Mouse (Mus musculus): ENCODE measurements around the gene 1700023F06Rik. TPM values are rescaled to one million over a fixed set of nuclear protein-coding genes. Genes with fewer than 3 reads are reported as not detected.

Gene 1700023F06Rik
- total RNA-seq, 2 experiments from 2014 or later, result not detected

DNA sequence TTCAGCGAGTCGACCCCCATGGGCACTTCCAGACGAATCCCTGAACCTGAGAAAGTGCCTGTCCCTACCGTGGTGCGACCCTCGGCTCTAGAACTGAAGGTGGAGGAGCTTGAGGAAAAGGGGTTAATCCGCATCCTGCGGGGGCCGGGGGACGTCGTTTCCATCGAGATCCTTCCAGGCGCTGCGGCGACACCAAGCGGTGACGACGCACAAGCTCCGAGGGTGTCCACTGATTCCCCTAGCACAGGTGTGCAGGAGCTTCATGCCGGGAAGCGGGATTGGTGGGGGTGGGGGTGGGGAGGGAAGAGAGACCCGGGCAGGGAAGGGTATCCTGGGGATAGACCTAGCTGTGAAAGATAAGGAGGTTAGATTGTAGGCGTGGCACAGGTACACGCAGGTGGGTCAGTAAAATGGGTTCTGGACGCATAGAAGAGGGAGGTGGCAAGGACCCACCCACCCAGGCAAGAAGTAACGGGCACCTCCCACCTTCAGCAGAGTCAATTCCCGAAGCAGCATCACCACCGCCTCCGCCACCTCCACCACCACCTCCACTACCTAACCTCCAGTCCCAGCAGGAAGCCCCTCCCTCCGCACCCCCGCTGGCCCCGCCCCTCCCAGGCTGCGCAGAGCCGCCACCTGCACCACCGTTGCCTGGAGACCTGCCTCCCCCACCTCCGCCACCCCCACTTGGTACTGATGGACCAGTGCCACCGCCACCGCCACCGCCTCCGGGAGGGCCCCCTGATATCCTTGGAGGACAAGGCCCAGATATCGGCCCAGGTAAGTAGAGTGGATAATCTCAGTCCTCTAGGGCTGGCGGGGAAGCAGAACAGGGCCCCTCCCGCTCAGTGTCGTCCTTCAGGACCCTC, 15.2 kb downstream of the 1700023F06Rik start:
- intact Hi-C loops (cut with DNase I), result no loop called here
- peak in 1 of 2 experiments; percentile 49 for DNase-seq

- no peak for DNase-seq
- intact Hi-C loops (cut with DNase I), result no loop called here
Observed at GRCm38 (mm10) chr11:103192230-103192955, 16.0 kb downstream of the 1700023F06Rik start.

DNA sequence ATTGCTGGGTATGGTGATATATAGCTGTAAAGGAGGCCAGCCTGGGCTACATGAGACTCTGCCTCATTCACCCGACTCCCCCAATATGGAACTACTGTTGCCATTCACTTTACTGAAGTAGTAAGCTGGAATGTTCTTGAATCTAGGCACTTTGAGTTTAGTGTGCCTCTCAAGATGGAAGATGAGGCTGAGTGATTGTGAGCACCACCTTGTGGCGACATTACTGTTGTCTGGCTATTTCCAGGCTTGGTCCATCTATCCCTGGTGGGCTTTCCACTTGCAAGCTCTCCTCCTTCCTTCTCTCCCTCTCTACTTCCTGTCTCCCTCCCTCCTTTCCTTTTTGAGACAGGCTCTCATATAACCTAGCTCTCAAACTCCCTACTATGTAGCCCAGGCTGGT, 23.5 kb downstream of the 1700023F06Rik start:
- intact Hi-C loops (cut with DNase I), result loop anchor here (2.0 kb wide), 1 partner anchor 16 kb away; no protein-coding TSS in a partner anchor
- DNase-seq, result peak; percentile 68 to 76

DNA sequence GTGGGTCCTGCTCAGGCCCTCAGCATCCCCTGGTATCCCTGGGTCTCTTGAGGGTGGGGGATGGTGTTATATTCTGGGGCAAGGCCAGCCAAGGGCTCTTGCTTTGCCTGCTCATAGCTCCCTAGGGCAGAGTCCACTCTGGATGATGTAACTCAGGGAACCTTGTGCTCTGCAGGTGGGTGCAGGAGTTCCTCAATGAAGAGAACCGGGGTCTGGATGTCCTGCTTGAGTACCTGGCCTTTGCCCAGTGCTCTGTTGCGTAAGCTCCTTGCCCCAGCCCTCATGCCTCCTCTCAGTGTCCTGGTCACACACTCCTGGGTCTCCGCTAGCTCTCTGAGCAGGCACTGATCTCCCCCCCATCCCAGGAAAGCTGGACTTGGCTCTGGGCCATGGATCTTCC, 26.4 kb downstream of the 1700023F06Rik start:
- intact Hi-C loops (cut with DNase I), result no loop called here
- DNase-seq, result no peak

DNA sequence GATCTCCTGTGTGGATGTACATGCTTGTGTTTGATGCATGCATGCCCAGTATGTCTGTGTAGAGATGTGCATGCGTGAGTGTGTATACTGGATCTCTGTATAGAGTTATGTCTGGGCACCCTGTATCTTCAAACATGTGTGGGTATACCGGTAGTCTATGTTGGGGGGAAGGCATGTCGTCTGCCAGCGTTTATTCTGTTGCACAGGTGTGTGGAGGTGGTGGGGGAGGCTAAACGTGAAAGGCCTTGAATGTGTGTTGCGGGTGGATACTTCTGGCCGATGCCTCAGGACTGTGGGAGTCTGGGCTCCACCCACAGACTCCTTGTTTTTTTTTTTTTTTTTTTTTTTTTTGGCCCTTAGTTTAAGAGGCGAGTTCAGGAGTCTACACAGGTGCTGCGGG, 27.0 kb downstream of the 1700023F06Rik start:
- intact Hi-C loops (cut with DNase I), result no loop called here
- DNase-seq, result no peak

GRCm38 (mm10) chr11:103180426-103180825, 27.9 kb downstream of the 1700023F06Rik start:
- no peak for DNase-seq
- intact Hi-C loops (cut with DNase I), result no loop called here

- intact Hi-C loops (cut with DNase I), result no loop called here
- DNase-seq, result no peak
Observed at GRCm38 (mm10) chr11:103178748-103179147, 29.6 kb downstream of the 1700023F06Rik start.

DNA sequence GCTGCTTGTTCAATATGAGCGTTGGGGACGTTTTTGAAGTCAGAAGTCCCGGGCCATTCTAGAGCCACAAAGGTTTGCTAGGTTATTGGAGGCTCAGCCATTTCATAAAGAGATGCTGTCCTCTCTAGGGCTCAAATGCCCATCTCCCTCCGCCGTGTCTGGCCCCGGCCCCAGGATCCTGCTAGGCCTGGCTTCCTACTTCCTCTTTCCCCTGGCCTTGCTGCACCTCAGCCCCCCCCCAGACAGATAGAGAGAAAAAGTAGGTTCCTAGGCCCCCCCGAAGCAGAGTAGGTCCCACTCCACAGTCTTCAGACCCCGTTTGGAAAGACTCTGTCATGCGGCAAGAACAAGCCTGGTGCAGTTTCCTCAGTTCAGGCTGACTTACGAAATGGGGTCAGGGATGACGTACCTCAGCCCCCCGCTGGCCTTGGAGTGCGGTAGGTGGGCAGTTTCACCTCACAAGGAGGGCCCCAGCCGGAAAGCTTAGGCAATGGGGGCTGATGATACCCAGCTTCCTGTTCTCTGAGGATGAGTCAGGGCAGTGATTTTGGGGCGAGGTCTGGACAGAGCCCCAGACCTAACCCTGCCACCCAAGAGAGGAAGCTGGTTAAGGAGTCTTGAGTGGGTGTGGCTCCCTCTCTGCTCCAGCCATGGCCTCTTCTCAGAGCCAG, 30.4 kb downstream of the 1700023F06Rik start:
- intact Hi-C loops (cut with DNase I), result no loop called here

DNA sequence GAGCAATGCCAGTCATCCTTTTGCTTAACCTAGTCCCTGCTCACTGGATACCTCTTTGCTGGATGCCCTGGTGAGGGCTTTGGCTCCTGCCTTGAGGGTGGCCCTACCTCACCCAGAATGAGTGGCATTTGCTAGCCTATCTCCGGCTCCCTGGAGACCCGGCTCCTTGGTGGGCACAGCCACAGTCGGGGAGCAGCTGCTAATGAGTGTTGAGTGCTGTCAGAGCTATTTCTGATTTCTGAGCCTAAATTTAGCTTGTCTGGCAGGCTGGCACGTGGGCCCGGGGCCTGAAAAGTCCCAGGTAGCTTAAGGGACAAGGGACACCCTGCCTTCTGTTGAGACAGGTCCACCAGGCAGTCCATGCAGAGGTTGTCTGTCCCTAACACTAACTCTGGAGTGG, 31.1 kb downstream of the 1700023F06Rik start:
- intact Hi-C loops (cut with DNase I), result no loop called here
- DNase-seq, result peak in 1 of 2 experiments; percentile 45

More for the DNA sequence above, 30.4 kb downstream of the 1700023F06Rik start:
- DNase-seq, result no peak

GRCm38 (mm10) chr11:103176510-103176909, 31.8 kb downstream of the 1700023F06Rik start:
- intact Hi-C loops (cut with DNase I), result no loop called here

DNA sequence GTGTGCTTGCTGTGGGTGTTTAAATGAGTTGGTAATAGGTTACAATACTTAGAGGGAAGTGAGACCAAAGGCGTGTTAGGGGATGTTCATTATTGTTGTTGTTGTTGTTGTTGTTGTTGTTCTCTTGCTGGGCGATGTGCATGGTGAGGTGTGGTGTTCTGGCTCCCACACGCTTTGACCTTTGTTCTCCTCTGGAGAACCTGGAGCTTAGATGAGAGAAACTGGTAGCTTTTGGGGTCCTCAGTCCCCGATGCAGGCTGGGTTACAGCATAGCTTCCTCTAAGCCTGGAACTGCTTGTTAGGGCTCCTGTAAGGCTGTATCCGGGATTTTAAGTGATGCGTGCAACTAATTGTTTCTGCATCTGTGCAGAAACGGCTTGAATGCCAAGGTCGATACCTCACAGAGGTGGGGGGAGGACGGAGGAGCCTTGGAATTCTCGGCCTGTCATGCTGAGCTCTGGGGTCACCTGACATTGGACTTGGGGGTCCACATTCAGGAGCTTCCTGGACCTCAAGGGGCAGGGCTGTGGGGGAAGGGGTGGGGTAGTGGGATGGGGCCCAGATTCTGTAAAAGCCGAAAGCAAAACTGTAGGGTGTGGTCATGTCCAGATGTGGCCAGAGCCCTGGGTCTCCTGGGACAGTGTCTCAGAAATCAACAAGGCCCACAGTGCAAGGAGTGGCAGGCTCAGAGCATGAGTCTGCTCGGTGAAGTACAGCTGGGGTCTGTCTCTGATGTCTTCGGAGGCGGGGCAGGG, 32.5 kb downstream of the 1700023F06Rik start:
- DNase-seq, result peak; percentile 62
- intact Hi-C loops (cut with DNase I), result no loop called here

More at GRCm38 (mm10) chr11:103176510-103176909, 31.8 kb downstream of the 1700023F06Rik start:
- no peak for DNase-seq

GRCm38 (mm10) chr11:103174891-103175391, 33.4 kb downstream of the 1700023F06Rik start:
- DNase-seq, result peak; percentile 48 to 50
- intact Hi-C loops (cut with DNase I), result no loop called here

DNA sequence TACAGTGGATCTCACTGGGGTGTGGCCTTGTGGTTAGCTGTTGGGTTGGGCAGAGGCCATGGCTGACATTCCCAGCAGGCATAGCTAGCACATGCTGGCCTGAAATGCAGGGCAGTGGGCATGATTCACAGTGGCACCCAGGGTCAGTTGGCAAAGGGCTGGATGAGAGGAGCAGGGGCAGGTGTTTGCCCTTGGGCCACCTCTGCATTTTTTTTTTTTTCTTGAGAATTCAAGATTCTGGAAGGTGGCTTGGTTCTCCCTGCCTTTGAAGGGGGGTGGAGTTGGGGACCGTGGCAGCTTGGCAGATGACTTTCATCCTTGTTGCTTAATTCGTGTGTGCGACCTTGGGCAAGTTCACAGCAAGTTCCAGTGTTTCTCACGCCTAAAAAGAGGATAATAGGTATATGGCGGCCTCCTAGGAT, 33.9 kb downstream of the 1700023F06Rik start:
- DNase-seq, result no peak
- intact Hi-C loops (cut with DNase I), result no loop called here

DNA sequence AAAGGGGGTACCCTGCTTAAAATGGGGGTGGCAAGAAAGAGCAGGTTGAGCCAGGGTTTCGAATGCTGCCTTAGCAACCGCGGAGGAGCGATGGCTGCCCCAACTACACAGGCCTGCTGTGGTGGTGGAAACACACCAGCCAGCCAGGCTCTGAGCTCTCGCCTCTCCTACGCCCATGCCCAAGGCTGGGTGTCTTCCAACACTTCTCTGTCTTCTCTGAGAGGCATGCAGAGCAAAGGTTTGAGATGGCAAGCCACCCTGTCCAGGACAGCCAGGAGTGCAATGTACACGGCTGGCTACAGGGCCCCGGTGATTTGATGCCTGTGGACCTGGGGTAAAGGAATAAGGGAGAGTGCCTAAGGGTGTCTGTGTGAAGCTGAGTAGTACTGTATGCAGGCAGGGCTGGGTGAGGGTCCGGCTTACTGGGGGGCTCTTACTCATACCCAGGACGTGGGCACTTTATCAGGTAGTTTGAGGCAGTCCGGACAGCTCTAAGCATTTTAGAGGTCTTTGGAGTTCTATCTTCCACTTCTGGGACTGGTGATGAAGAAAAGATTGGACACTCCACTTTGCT, 34.5 kb downstream of the 1700023F06Rik start:
- no peak for DNase-seq
- intact Hi-C loops (cut with DNase I), result no loop called here

DNA sequence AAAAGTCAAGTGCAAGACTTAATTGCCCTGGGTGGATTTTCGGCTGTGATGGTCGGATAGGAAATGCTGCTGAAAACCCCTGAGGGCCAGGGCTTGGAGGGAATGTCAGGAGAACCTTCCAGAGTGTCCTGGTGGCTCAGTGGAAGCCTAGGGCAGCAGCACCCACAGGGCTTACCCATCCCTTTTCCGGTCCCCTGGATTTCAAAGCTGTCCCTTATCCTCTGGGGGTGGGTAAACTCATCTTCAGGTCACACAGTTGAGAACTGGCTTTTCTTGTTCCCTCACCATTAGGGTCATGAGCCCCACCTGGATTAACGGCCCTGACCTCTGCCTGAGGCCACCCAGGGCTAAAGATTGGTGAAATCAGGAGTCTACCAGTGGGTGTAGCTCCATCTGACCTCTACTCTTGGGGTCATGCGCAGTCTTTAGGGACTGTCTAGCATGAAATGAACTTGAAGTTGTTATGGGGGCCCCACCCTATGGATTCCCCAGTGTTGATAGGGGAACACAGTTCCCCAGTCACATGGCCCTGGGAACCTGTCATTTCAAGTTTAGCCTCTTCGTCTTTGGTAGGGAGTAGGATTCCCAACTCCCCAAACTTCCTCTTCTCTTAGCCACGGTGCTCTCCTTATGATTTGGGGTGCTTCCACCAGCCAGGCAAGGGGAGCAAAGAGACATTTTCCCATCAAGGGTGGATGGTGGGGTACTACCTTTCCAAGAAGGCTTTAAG, 35.2 kb downstream of the 1700023F06Rik start:
- intact Hi-C loops (cut with DNase I), result no loop called here
- no peak for DNase-seq

DNA sequence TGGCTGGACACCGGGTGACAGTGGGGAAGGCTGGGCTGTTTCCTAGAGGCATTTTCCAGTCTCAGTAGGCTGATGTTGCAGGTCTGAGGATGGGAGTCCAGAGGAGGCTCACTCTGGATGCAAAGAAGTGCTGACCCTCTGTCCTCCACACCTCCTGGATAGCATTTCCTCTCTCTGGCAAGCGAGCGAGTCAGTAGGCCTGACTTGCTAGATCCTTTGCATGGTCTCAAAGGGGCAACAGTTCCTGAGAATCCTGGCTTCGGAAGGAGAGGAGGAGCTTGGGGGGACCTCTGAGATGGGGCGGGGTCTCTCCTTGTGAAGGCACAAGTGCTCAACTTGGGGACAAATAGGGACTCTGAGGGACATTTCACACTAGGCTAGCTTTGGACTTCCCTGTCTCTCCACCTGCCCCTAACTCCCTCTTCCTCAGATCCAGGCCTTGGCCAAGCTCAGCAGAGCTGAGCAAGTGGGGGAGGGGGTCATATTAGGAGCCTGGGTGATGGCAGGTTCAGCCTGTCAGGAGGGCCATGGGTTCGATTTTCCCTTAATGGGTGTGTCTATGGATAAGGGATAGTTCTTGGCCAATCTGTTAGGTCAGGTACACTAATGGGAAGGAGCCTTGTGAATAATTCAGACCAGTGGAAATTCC, 35.8 kb downstream of the 1700023F06Rik start:
- intact Hi-C loops (cut with DNase I), result no loop called here
- no peak for DNase-seq

GRCm38 (mm10) chr11:103171703-103172391, 36.5 kb downstream of the 1700023F06Rik start:
- DNase-seq, result peak; percentile 35 to 37
- intact Hi-C loops (cut with DNase I), result no loop called here

- intact Hi-C loops (cut with DNase I), result no loop called here
- DNase-seq, result no peak
Observed at GRCm38 (mm10) chr11:103171286-103171620, 37.1 kb downstream of the 1700023F06Rik start.
